Mouse (Mus musculus): Measurements from ENCODE around the gene Lrrc4b. TPM values are rescaled to one million over a fixed set of nuclear protein-coding genes. Genes with fewer than 3 reads are reported as not detected.

Gene Lrrc4b
- polyA plus RNA-seq, 1 experiment from 2014 or later: 0.82 TPM

DNA sequence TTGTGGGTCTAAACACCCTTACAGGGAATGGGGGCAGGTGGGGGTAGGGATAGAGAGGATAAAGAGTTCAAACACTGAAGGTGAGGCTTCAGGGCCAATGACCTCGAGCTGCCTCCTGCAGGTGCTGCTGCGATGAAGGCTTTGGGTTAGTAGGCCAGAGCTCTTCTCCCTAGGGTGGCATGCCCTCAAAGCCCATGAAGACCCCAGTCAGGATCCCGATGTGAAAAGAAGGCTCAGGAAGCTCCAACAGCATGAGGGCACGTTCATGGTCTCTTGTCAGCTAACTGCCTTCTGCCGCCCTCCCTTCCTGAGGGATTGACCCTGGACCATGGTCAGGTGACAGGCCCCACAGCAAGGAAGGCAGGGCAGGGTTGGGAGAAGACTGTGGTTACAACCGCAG, 31.2 kb downstream of the Lrrc4b start:
- Histone ChIP-seq H3K4me2 (replicated peaks) (no peak overlapping the region), H3K9ac (no peak overlapping the region), H3K27me3 (replicated peaks) (peaks cover 57% of the 10 kb centered on the region), H3K9me3 (no peaks in the 10 kb centered on the region), H3K4me1 (replicated peaks) (peaks cover 6% of the 10 kb centered on the region), H3K36me3 (no peaks in the 10 kb centered on the region), H3K4me3 (replicated peaks) (no peak overlapping the region), H3K27ac (no peak overlapping the region)
- ATAC-seq: no peak
- 75% methylated on average over 6 of the region's 6 CpGs for WGBS

DNA sequence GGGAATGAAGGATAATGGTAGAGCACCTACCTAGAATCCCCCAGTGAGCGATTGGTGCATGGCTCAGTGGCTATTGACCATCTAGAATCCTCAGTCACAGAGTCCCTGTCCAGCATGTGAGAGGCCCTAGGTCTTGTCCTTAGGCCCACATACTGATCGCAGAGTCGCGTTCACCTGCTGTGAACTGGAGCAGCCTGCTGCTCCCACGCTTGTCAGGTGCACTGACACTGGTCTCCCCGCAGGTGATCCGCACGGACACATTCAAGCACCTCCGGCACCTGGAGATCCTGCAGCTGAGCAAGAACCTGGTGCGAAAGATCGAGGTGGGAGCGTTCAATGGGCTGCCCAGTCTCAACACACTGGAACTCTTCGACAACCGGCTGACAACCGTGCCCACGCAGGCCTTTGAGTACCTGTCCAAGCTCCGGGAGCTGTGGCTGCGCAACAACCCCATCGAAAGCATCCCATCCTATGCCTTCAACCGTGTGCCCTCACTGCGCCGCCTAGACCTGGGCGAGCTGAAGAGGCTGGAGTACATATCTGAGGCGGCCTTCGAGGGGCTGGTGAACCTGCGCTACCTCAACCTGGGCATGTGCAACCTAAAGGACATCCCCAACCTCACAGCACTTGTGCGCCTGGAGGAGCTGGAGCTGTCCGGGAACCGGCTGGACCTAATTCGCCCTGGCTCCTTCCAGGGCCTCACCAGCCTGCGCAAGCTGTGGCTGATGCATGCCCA, 32.1 kb downstream of the Lrrc4b start:
- Histone ChIP-seq H3K4me3 (replicated peaks) (no peak overlapping the region), H3K27ac (no peak overlapping the region), H3K27me3 (replicated peaks) (peaks cover 57% of the 10 kb centered on the region), H3K4me2 (replicated peaks) (no peak overlapping the region), H3K36me3 (no peaks in the 10 kb centered on the region), H3K9me3 (no peaks in the 10 kb centered on the region), H3K9ac (no peak overlapping the region), H3K4me1 (replicated peaks) (peaks cover 6% of the 10 kb centered on the region)
- ATAC-seq: no peak
- WGBS: 72% methylated on average over 31 of the region's 31 CpGs

DNA sequence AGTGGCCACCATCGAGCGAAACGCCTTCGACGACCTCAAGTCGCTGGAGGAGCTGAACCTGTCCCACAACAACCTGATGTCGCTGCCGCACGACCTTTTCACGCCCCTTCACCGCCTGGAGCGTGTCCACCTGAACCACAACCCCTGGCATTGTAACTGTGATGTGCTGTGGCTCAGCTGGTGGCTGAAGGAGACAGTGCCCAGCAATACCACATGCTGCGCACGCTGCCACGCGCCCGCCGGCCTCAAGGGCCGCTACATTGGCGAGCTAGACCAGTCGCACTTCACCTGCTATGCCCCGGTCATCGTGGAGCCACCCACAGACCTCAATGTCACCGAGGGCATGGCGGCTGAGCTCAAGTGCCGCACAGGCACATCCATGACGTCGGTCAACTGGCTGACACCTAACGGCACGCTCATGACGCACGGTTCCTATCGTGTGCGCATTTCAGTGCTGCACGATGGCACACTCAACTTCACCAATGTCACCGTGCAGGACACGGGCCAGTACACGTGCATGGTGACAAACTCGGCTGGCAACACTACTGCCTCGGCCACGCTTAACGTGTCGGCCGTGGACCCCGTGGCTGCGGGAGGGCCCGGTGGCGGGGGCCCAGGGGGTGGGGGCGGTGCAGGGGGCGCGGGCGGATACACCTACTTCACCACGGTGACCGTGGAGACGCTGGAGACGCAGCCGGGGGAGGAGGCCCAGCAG, 32.8 kb downstream of the Lrrc4b start:
- peaks cover 6% of the 10 kb centered on the region for H3K4me1 ChIP-seq (replicated peaks)
- H3K4me3 ChIP-seq (replicated peaks): no peak overlapping the region
- H3K9ac ChIP-seq: no peak overlapping the region
- WGBS: 46% methylated on average over 57 of the region's 57 CpGs
- no peaks in the 10 kb centered on the region for H3K9me3 ChIP-seq
- H3K36me3 ChIP-seq: no peaks in the 10 kb centered on the region
- no peak overlapping the region for H3K27ac ChIP-seq
- peaks cover 57% of the 10 kb centered on the region for H3K27me3 ChIP-seq (replicated peaks)
- no peak for ATAC-seq
- no peak overlapping the region for H3K4me2 ChIP-seq (replicated peaks)

DNA sequence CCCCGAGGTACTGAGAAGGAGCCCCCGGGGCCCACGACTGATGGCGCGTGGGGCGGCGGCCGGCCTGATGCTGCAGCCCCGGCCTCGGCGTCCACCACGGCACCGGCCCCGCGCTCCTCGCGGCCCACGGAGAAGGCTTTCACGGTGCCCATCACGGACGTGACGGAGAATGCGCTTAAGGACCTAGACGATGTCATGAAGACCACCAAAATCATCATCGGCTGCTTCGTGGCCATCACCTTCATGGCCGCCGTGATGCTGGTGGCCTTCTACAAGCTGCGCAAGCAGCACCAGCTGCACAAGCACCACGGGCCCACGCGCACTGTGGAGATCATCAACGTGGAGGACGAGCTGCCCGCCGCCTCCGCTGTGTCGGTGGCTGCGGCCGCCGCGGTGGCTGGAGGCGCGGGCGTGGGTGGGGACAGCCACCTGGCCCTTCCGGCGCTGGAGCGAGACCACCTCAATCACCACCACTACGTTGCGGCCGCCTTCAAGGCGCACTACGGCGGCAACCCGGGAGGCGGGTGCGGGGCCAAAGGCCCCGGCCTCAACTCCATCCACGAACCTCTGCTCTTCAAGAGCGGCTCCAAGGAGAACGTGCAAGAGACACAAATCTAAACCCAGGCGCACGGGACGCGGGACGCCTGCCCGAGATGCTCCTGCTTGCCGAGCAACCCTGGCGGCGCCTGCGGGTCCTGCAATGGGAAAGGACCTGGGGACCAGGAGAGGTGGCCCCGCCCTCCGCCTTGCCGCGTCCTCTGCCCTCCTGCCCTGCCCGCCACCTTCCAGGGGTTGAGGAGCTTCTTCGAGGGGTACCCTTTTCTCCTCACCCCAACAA, 33.6 kb downstream of the Lrrc4b start:
- Histone ChIP-seq H3K27me3 (replicated peaks) (peaks cover 57% of the 10 kb centered on the region), H3K36me3 (no peaks in the 10 kb centered on the region), H3K4me1 (replicated peaks) (peaks cover 10% of the 10 kb centered on the region), H3K4me3 (replicated peaks) (peak overlapping the region; percentile 19), H3K9ac (no peak overlapping the region), H3K9me3 (no peaks in the 10 kb centered on the region), H3K27ac (no peak overlapping the region), H3K4me2 (replicated peaks) (peak overlapping the region; percentile 49)
- no peak for ATAC-seq
- 12% methylated on average over 77 of the region's 77 CpGs for WGBS

DNA sequence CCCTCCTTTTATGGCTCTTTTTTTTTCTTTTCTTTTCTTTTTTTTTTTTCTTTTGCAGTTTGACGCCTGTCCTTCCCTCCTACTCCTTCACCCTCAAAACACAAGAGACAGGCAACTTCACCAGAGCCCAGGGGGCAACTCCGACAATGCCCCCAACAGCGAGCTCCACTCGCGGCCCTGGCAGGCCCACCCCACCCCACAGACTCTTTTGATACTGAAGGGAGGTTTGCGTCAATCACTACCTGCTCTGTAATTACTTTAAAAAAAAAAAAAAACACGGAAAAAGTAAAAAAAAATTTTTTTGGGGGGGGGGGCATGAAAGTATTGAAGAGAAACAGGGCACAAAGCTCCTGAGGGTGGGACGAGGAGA, 34.2 kb downstream of the Lrrc4b start:
- Histone ChIP-seq H3K4me2 (replicated peaks) (peak overlapping the region; percentile 49; the same call in 1 of the 2 replicates), H3K9ac (no peak overlapping the region), H3K27ac (no peak overlapping the region), H3K36me3 (no peaks in the 10 kb centered on the region), H3K27me3 (replicated peaks) (peaks cover 57% of the 10 kb centered on the region), H3K9me3 (no peaks in the 10 kb centered on the region), H3K4me1 (replicated peaks) (peaks cover 12% of the 10 kb centered on the region), H3K4me3 (replicated peaks) (no peak overlapping the region)
- no peak for ATAC-seq
- WGBS: 22% methylated on average over 8 of the region's 8 CpGs

DNA sequence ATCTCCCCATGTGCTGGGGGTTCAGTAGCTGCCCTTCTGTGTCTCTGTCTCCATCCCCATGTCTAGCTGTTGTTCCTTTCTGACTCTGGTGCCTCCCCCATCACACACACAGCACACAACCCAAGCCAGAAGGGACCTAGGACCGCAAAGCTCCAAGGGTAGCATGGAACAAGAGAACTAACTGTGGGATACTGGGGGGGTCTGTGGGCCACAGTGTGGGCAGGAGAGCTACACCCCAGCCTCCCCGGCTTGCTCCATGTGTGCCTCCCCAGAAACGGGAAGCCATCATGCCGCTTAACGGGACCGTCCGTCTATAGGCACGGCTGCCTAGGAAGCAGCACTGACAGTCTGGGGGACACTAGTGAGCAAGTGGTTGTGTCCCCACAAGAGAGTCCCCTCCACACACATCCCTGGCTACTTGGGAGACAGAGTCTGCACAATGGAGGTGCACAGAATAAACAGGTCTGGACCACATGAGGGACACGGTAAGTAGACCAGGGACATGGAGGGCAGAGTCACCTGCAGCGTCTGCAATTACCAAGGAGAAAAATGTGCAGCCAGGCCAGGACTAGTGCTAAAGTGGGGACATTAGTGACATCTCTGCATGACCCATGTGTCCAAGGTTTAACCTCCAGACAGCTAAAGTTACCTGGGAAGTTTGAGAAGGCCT, 34.9 kb downstream of the Lrrc4b start:
- H3K4me3 ChIP-seq (replicated peaks): no peak overlapping the region
- peaks cover 57% of the 10 kb centered on the region for H3K27me3 ChIP-seq (replicated peaks)
- 87% methylated on average over 10 of the region's 10 CpGs for WGBS
- peaks cover 14% of the 10 kb centered on the region for H3K4me1 ChIP-seq (replicated peaks)
- H3K27ac ChIP-seq: no peak overlapping the region
- H3K9me3 ChIP-seq: no peaks in the 10 kb centered on the region
- ATAC-seq: no peak
- H3K9ac ChIP-seq: no peak overlapping the region
- H3K4me2 ChIP-seq (replicated peaks): no peak overlapping the region
- no peaks in the 10 kb centered on the region for H3K36me3 ChIP-seq

DNA sequence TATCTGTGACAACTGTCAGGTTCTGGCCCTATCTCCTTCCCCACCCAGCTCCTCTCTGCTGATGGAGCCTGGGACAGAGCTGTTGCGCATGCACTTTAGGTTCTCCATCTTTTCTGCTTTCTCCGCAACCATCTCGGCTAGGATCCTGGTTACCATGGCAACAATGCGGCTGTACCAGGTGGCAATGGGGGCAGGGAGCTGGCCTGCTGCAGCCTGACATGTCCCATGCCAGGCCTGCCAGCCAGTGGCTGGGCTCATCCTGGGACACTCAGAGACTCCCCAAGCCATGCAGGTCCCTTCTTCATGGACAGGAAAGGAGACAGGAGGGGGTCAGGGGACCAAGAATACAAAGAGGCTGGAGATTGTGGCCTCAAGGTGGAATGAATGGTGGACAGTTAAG, 35.7 kb downstream of the Lrrc4b start:
- ATAC-seq: no peak
- no peak overlapping the region for H3K4me3 ChIP-seq (replicated peaks)
- H3K4me2 ChIP-seq (replicated peaks): no peak overlapping the region
- 33% methylated on average over 4 of the region's 4 CpGs for WGBS
- H3K36me3 ChIP-seq: no peaks in the 10 kb centered on the region
- H3K9me3 ChIP-seq: no peaks in the 10 kb centered on the region
- peaks cover 52% of the 10 kb centered on the region for H3K27me3 ChIP-seq (replicated peaks)
- H3K27ac ChIP-seq: no peak overlapping the region
- no peak overlapping the region for H3K9ac ChIP-seq
- H3K4me1 ChIP-seq (replicated peaks): peaks cover 17% of the 10 kb centered on the region

DNA sequence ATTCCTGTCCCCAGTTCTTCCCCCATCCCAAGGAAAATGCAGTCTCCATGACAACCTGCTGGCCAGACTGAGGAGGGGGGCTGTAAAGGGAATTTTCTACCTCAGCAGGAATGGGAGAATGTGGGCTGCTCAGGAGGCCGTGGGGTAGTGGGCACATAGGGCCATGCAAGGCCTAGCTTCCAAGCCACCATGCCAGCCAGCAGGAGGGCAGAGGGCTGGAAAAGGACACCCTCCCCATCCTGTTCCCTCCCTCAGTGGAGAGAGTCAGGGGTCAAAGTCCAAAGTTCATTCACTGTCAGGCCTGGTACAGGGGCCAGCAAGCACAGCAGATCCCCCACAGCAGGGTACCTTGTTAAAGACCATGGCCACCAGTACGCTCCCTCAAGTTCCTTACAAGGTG, 36.3 kb downstream of the Lrrc4b start, which contains the start of gene Aspdh:
TSS of gene Aspdh (plus strand) at position 281 of the 400 bp plus-strand sequence.
- WGBS: 64% methylated on average over 2 of the region's 2 CpGs
- H3K4me3 ChIP-seq (replicated peaks): no peak within 1 kb of the TSS
- peaks cover 17% of the 10 kb centered on the region for H3K4me1 ChIP-seq (replicated peaks)
- no peak for ATAC-seq
- no peaks in the 10 kb centered on the region for H3K36me3 ChIP-seq
- H3K27ac ChIP-seq: no peak within 1 kb of the TSS
- no peaks in the 10 kb centered on the region for H3K9me3 ChIP-seq
- no peak within 1 kb of the TSS for H3K9ac ChIP-seq
- peaks cover 46% of the 10 kb centered on the region for H3K27me3 ChIP-seq (replicated peaks)
- H3K4me2 ChIP-seq (replicated peaks): no peak within 1 kb of the TSS

DNA sequence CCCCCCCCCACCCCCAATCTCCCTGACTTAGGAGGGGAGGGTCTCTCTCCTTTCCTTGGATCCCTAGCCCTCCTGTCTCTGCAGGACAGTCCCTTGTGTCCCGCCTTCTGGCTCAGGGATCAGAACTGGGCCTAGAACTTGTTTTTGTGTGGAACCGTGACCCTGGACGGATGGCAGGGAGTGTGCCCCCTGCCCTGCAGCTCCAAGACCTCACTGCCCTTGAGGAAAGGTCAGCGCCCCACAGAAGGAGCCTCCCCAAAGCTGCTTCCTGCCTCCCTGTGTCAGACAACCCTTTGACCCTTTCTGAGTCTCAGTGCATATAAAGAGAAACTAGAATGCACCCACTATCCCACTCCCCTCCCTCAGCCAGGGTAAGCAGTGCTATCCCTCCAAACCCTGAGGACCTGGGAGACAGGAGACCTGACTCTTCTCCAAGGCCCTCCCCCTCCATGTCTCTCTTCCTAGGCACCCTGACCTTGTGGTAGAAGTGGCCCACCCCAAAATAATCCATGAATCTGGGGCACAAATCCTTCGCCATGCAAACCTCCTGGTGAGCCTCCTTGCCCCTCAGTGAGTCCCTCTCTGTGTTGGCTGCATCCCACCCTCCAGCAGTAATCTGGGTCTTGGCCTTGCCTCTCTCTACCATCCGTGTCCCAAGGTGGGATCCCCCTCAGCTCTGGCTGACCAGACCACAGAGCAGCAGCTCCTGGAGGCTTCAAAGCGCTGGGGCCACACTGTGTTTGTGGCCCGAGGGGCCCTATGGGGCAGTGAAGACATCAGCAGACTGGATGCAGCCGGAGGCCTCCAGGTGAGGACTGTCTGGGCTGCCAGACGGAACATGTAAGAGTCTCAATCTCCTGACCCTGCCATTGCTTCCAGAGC, 37.4 kb downstream of the Lrrc4b start:
- Histone ChIP-seq H3K36me3 (no peaks in the 10 kb centered on the region), H3K27me3 (replicated peaks) (peaks cover 34% of the 10 kb centered on the region), H3K9me3 (no peaks in the 10 kb centered on the region), H3K27ac (no peak overlapping the region), H3K4me1 (replicated peaks) (peaks cover 17% of the 10 kb centered on the region), H3K9ac (no peak overlapping the region), H3K4me2 (replicated peaks) (no peak overlapping the region; the same call in 1 of the 2 replicates), H3K4me3 (replicated peaks) (no peak overlapping the region)
- ATAC-seq: no peak
- WGBS: 77% methylated on average over 10 of the region's 10 CpGs

DNA sequence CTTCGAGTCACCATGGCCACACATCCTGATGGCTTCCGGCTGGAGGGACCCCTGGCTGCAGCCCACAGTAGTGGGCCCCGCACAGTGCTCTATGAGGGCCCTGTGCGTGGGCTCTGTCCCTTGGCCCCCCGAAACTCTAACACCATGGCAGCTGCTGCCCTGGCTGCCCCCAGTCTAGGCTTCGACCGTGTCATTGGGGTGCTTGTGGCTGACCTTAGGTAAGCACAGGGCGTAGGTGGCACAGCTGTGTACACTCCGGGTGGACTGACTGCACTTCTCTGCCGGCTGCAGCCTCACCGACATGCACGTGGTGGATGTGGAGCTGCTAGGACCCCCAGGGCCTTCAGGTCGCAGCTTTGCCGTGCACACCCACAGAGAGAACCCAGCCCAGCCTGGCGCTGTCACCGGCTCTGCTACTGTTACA, 38.1 kb downstream of the Lrrc4b start:
- Histone ChIP-seq H3K9ac (no peak overlapping the region), H3K27ac (no peak overlapping the region), H3K36me3 (no peaks in the 10 kb centered on the region), H3K4me3 (replicated peaks) (peak overlapping the region; percentile 67; the same call in 1 of the 2 replicates), H3K9me3 (no peaks in the 10 kb centered on the region), H3K27me3 (replicated peaks) (peaks cover 28% of the 10 kb centered on the region), H3K4me1 (replicated peaks) (peaks cover 17% of the 10 kb centered on the region), H3K4me2 (replicated peaks) (peak overlapping the region; percentile 77)
- ATAC-seq: 0 out of 2 replicates have a peak, but pooled peaks have one; percentile 0
- WGBS: 84% methylated on average over 16 of the region's 16 CpGs

DNA sequence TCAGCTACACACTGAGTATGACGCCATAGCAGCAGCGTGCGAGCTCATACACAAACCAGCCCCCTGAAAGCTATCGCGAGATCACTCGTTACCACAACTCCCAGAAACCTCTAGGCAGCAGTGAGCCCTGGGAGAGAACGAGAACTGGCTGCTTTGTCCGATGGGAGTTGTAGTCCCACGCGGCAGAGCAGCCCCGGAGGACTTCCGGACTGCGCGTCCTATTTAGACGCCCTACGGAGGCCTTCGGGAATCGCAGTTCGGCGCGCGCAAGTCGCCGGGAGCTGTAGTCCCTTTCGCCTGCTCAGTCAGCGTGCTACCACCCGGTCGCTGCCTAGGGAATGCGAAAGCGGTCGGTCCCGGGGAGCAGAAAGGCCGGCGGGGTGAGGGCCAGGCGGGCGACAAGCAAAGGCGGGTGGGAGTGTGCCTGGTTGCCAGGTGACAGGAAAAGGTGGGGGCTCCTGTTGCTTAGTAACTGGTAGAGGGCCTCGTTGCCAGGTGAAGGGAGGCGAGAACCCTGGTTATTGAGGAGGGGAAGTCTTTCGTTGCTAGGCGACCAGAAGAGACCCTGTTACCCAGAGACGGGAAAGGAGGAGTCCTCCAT, 39.1 kb downstream of the Lrrc4b start, which contains the start of gene Josd2:
TSS of gene Josd2 (plus strand) at position 170 of the 601 bp plus-strand sequence.
- Histone ChIP-seq H3K36me3 (no peaks in the 10 kb centered on the region), H3K4me1 (replicated peaks) (peaks cover 20% of the 10 kb centered on the region), H3K4me2 (replicated peaks) (peak within 1 kb of the TSS; percentile 77), H3K9me3 (no peaks in the 10 kb centered on the region), H3K27me3 (replicated peaks) (peaks cover 18% of the 10 kb centered on the region), H3K4me3 (replicated peaks) (peak within 1 kb of the TSS; percentile 67), H3K27ac (peak within 1 kb of the TSS; percentile 72), H3K9ac (peak within 1 kb of the TSS; percentile 71)
- WGBS: under 1% methylated on average over 42 of the region's 42 CpGs
- ATAC-seq: peak; percentile 98

Measured in intestine, embryonic 15.5 days (tissue).